8 mouse cellular contexts compared by ENCODE assay signal in the genomic region with DNA sequence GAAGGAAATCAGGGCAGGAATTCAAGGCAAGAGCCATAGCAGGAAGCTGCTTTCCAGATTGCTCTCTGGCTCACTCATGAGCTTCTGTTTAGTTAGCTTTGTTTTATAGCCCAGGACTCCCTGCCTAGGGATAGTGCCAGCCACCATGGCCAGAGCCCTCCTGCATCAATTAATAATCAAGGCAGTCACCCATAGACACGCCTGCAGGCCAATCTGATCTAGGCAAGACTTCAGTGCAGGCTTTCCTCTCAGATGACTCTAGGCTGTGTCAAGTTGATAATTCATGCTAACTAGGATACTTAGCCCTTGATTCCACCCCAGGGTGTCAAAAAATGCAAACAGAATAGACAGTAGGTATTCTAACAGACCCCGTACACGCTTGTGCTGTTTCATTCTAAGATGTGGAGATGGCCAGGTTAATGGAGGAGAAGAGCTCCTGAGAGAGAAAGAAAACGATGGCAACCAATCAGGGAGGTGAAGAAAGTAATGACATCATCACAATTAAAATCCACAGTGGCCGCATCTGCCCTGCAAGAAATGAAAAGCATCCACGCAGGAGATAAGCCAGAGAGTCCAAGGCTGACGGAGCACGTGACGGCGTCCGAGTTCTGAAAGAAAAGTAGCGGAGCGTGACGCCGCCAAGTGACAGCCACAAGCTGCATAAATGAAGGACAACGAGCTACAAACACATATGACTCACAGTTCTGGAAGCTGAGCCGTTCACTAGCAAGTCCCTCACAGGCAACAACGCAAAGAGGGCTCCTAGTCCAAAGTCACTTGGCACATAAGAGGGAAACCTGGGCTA.
DNase-seq lines count a peak whose midpoint lies in the region; TF ChIP-seq lines count a peak whose summit lies in the region.

No protein-coding gene starts in this region.

- H3K4me3 ChIP-seq in layer of hippocampus, adult 2 months, result peak overlapping the region; percentile 18; the same call in 1 of the 2 replicates
- no peak overlapping the region for H3K4me3 ChIP-seq in gastrocnemius, adult 2 months

- H3K27ac ChIP-seq in layer of hippocampus, adult 2 months, result 0 out of 2 replicates have a peak overlapping the region, but pooled peaks have one; percentile 10
- no peak overlapping the region for H3K27ac ChIP-seq in gastrocnemius, adult 2 months

- no peak for DNase-seq in layer of hippocampus, adult 2 months (ENCODE audit: low spot score in 2 of 2)
- no peak for DNase-seq in layer of hippocampus, adult 11-12 months (ENCODE audit: low spot score)
- DNase-seq in heart, adult 9 months (ENCODE audit: low spot score in 2 of 2), result peak; percentile 40 to 44
- DNase-seq in kidney, adult 9 months, result peak; percentile 43
- peak; percentile 38 for DNase-seq in lung, postnatal 36 days
- DNase-seq in gastrocnemius, adult 2 months, result no peak
- DNase-seq in MN1 (ENCODE audit: low spot score), result no peak
- DNase-seq in spleen, postnatal 10 days (ENCODE audit: low spot score in 2 of 2), result no peak

- intact Hi-C loops in gastrocnemius, adult 2 months (cut with DNase I), result no loop called here

- TF ChIP-seq CTCF in layer of hippocampus, adult 2 months (conservative IDR thresholded peaks at IDR 0.05), result no peak
- no peak for TF ChIP-seq CTCF in gastrocnemius, adult 2 months (IDR thresholded peaks at IDR 0.05)

Comparison
In these comparisons a context has a peak if more than half of its experiments do, and no peak if none do; other contexts are left out.
1. DNase-seq: peak in heart, adult 9 months (2 of 2), kidney, adult 9 months (single experiment) and lung, postnatal 36 days (single experiment); none in layer of hippocampus, adult 2 months (0 of 2), layer of hippocampus, adult 11-12 months (single experiment), gastrocnemius, adult 2 months (single experiment), MN1 (single experiment) and spleen, postnatal 10 days (0 of 2).